Mouse (Mus musculus) heart, postnatal 4 days (tissue): ENCODE results near the gene Cd44. TPM values are rescaled to one million over a fixed set of nuclear protein-coding genes. Genes with fewer than 3 reads are reported as not detected.

Experiments
- DNase-seq: peaks from one replicate; pipeline ENCODE4 v3.0.0; 2021
- total RNA-seq, 2 experiments: library from RNA; stranded (reverse); gene quantifications; 2 replicates each; pipeline ENCODE4 v1.2.3; 2021

Gene Cd44
- total RNA-seq, 2 experiments from 2014 or later, result 26.7 to 28.2 TPM

- no peak for DNase-seq
Measured at GRCm38 (mm10) chr2:102913833-102914545, 12.5 kb upstream of the Cd44 start.

GRCm38 (mm10) chr2:102912951-102913350 is 11.5 kb upstream of the Cd44 start:
- no peak for DNase-seq

- DNase-seq, result no peak
Measured at GRCm38 (mm10) chr2:102912469-102912868, 11.0 kb upstream of the Cd44 start.

GRCm38 (mm10) chr2:102909403-102909802 is 7.9 kb upstream of the Cd44 start:
- no peak for DNase-seq

- DNase-seq, result no peak
Measured at GRCm38 (mm10) chr2:102905604-102906003, 4.1 kb upstream of the Cd44 start.

- DNase-seq, result no peak
Measured at GRCm38 (mm10) chr2:102901828-102902223, 361 bp upstream of the Cd44 start.

- DNase-seq, result no peak
Measured at GRCm38 (mm10) chr2:102900230-102900721, 1.2 kb downstream of the Cd44 start.

- DNase-seq, result no peak
Measured at GRCm38 (mm10) chr2:102899238-102899637, 2.2 kb downstream of the Cd44 start.

GRCm38 (mm10) chr2:102898585-102898984 is 2.9 kb downstream of the Cd44 start:
- DNase-seq, result no peak

GRCm38 (mm10) chr2:102896154-102896553 is 5.3 kb downstream of the Cd44 start:
- DNase-seq, result no peak

GRCm38 (mm10) chr2:102895197-102895596 is 6.3 kb downstream of the Cd44 start:
- no peak for DNase-seq

GRCm38 (mm10) chr2:102894785-102895184 is 6.7 kb downstream of the Cd44 start:
- DNase-seq, result no peak

- DNase-seq, result no peak
Measured at GRCm38 (mm10) chr2:102888688-102889225, 12.7 kb downstream of the Cd44 start.

GRCm38 (mm10) chr2:102887137-102887536 is 14.3 kb downstream of the Cd44 start:
- no peak for DNase-seq

GRCm38 (mm10) chr2:102886306-102886935 is 15.0 kb downstream of the Cd44 start:
- no peak for DNase-seq

GRCm38 (mm10) chr2:102882597-102883272 is 18.7 kb downstream of the Cd44 start:
- DNase-seq, result peak; percentile 40

GRCm38 (mm10) chr2:102882004-102882588 is 19.4 kb downstream of the Cd44 start:
- peak; percentile 11 for DNase-seq

GRCm38 (mm10) chr2:102878513-102878912 is 23.0 kb downstream of the Cd44 start:
- no peak for DNase-seq

GRCm38 (mm10) chr2:102877463-102877862 is 24.0 kb downstream of the Cd44 start:
- DNase-seq, result no peak

GRCm38 (mm10) chr2:102876141-102876540 is 25.3 kb downstream of the Cd44 start:
- DNase-seq, result no peak

GRCm38 (mm10) chr2:102873848-102874247 is 27.6 kb downstream of the Cd44 start:
- no peak for DNase-seq

- no peak for DNase-seq
Measured at GRCm38 (mm10) chr2:102873194-102873593, 28.3 kb downstream of the Cd44 start.

GRCm38 (mm10) chr2:102872436-102872835 is 29.0 kb downstream of the Cd44 start:
- no peak for DNase-seq
